Mouse (Mus musculus) left cerebral cortex, postnatal 4 days (tissue): Measurements from ENCODE around the gene Filip1. TPM values are rescaled to one million over a fixed set of nuclear protein-coding genes. Genes with fewer than 3 reads are reported as not detected.
"Not testable (repeated sequence)": the region's sequence is repeated elsewhere in the genome, so short reads cannot be mapped to it uniquely, and the experiment has no call there.

Experiments used
- DNase-seq: peaks from one replicate; pipeline ENCODE4 v3.0.0-alpha.2; 2022
- intact Hi-C: fragments of 180-260 bp; cut with DNase I; formaldehyde crosslinking; loops from one replicate; pipeline ENCODE4 v1.15.1; 2025
- total RNA-seq, 2 experiments: library from RNA; stranded (reverse); gene quantifications; 2 replicates each; pipeline ENCODE4 v1.2.3; 2021

Filip1 gene
- 10 to 100 TPM; 14.6 to 18.2 TPM for total RNA-seq

GRCm38 (mm10) chr9:80012751-80013150 is at the start of gene Filip1:
Gene Filip1, minus strand, starts transcription at chr9:80012851.
- DNase-seq, result no peak
- intact Hi-C loops, result no loop called here

- intact Hi-C loops, result no loop called here
- no peak for DNase-seq
Measured at GRCm38 (mm10) chr9:80057690-80058089, 45.0 kb upstream of the Filip1 start.

DNA sequence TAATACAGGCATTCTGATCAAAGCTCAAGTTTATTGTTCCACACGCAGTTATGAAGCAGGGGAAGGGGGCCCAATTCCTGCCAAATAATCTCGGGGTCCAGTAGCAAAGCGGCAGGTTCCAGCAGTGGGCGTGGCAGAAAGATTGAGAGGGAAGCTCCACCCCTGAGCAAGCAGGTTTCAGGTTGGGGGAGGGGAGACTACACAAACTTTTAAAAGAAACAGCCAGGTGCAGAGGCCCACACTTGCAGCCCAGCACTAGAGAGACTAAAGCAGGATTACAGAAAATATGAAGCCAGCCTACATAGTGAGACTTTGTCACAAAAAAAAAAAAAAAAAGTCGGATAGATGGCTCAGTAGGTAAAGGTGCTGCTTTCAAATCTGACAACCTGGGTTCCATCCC is 40.3 kb upstream of the Filip1 start:
- DNase-seq, result no peak
- intact Hi-C loops, result no loop called here

DNA sequence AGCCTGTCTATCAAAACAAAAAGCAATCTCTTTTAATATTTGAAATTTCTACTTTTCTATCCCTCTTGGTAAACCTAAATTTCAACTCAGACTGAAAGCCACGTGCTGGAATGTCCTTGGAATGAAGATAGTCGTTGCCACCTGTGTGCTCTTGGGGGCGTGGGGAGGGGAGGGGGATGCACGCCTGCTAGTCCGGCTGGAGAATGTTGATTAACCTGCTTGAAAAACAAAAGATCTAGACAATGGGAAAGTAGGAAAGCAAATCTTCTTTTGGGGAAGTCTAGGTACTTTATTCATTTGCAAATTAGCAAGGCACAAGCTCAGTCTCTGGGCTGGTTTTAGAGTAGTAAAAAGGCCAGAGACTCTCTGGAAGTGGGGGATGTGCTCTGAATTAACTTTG is 36.6 kb upstream of the Filip1 start:
- DNase-seq, result not testable (repeated sequence)

DNA sequence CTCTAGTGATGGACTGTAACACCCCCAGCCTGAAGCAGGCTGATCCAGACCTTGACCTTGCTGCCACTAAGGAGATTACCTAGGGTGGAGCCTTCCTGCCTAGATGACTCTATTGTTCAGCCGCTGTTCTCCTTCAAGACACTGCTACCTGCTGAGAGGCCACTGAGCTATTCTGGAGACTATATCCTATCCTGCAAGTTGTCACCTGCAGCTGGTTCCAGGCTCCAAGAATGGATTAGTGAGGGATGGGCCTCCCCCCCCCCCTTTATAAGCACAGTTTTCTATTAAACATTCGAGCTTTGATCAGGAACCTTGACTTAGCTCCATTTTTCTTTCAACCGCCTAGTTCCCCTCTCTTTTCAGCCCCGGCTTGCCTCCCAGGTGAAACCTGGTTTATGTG is 31.6 kb upstream of the Filip1 start:
- intact Hi-C loops, DNase-seq: not testable (repeated sequence)

More for the DNA sequence above, 36.6 kb upstream of the Filip1 start:
- intact Hi-C loops, result not testable (repeated sequence)

DNA sequence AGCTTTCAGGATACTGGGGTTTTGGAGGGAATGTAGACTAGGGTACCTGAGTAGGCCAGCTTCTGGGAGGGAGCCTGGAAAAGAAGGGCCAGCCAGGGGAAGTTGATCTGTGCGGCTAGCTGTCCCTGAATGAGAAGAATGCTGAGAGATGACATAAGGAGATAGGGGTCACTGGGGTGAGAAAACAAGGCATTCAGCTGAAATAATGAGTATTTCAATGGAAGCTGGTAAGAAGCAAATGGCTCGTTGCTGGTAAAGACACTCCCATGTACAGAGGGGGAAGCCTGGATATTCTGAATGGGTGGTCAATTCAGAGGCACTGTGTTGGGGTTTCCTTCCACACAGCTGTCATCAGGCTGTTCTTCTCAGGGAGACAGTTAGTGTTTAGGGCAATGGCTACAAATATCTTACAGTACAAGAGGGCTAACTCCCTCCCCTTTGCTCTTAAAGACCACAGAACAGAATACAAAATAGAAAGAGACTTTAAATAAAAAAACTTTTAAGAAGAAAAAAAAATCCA is 26.7 kb upstream of the Filip1 start:
- intact Hi-C loops, result no loop called here
- DNase-seq, result no peak

GRCm38 (mm10) chr9:80037997-80038383 is 25.3 kb upstream of the Filip1 start:
- intact Hi-C loops, result no loop called here
- peak; percentile 2 for DNase-seq

- no peak for DNase-seq
- intact Hi-C loops, result no loop called here
Measured at GRCm38 (mm10) chr9:80037262-80037996, 24.8 kb upstream of the Filip1 start.

DNA sequence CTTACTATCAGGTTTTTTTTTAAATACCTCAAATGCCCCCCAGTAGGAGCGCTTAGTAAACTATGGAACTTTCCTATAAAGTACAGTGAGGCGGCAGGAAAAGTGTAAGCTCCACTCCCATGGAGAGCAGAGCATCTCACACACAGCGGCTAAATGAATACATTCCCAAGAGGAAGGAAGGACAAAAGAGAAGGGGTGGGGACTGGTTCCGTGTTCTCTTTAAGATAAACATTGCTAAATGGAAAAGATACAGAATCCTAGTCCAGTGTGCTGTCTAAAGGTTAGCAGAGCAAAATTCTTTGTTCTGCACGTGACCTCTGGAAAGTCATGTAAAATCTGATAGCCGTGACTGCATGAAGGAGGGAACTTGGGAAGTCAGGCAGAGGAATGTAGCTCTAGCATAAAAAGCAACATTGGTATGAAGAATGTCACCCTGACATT is 13.9 kb upstream of the Filip1 start:
- intact Hi-C loops, result no loop called here
- DNase-seq, result no peak

- peak; percentile 31 for DNase-seq
- intact Hi-C loops, result no loop called here
Measured at GRCm38 (mm10) chr9:80026017-80026416, 13.4 kb upstream of the Filip1 start.

- intact Hi-C loops, DNase-seq: not testable (repeated sequence)
Measured at GRCm38 (mm10) chr9:80025347-80025746, 12.7 kb upstream of the Filip1 start.

- DNase-seq, result no peak
- intact Hi-C loops, result no loop called here
Measured at GRCm38 (mm10) chr9:80022821-80023220, 10.2 kb upstream of the Filip1 start.

DNA sequence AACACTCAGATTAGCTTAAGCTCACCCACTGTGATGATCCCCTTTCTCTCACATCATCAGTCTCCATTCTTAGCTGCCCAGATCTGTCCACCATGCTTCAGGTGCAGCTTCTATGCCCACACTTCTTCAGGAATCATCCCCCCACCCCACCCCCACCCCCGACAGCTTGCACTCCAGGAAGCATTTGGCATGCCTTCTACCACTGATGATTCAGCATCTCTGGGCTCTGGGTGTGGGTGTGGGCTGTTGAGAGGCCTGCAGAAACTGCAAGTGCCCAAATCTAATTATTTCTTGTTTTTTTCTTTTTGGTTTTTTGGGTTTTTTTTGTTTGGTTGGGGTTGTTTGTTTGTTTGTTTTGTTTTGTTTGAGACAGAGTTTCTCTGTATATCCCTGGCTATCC is 9.0 kb upstream of the Filip1 start:
- DNase-seq, result no peak
- intact Hi-C loops, result no loop called here

DNA sequence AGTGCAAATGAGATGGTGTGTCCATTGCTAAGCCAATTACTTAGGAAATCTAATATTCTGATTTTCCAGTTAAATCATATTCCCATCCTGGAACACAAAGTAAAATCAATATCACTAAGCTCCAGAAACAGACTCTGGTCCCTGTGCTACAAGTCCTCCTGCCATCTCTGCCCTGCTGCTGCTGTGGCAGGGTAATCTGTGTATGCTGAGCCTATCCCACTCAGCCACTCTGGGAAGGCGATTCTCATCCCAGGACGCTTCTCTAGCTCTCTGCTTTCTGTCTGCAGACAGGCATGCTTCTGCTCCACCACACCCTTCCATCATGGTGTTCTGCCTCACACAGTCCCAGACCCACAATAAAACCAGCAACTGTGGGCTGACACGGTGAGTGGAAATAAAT is 7.8 kb upstream of the Filip1 start:
- intact Hi-C loops, result no loop called here
- no peak for DNase-seq

DNA sequence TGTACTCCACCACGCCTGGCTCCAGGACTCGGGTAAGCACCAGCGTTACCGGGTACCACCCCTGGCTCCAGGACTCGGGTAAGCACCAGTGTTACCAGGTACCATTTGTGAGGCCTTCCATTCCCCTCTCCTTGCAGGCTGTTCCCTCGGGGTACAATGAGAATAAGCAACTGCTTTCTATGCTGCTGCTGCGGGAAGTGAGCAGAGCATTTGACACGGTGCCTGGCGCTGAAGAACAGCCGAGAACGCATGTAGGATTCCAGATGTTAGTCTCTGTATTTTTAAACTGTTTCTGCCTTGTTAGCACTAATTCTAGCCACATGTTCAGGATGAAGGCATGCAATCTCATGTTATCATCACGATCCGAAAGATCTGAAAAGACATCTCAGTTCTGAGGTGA is 635 bp downstream of the Filip1 start:
- no peak for DNase-seq
- intact Hi-C loops, result no loop called here

- intact Hi-C loops, result loop anchor here (2.0 kb wide), 1 partner anchor 196 kb away; no protein-coding TSS in a partner anchor
- peak; percentile 82 for DNase-seq
Measured at GRCm38 (mm10) chr9:80002394-80003188, 10.1 kb downstream of the Filip1 start.

DNA sequence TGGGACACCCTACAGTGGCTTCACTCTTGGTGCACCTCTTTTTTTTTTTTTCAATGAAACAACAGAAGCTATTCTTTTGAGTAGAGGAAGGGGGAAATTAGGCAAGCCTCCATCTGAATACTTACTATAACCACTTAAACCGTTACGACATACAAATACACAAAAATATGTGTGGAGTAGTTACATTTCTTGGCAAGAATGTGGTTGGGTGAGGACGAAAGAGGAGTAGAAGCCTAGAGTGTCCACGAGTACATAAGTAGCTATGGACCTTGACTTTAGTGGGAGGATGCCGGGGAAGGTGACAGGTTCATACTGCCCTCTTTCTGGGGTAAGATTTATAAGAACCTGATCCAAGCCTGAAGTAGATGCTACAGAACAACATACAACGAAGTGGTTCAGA is 15.4 kb downstream of the Filip1 start:
- DNase-seq, result no peak
- intact Hi-C loops, result no loop called here

- intact Hi-C loops, result no loop called here
Measured at GRCm38 (mm10) chr9:79994296-79994695, 18.4 kb downstream of the Filip1 start.

DNA sequence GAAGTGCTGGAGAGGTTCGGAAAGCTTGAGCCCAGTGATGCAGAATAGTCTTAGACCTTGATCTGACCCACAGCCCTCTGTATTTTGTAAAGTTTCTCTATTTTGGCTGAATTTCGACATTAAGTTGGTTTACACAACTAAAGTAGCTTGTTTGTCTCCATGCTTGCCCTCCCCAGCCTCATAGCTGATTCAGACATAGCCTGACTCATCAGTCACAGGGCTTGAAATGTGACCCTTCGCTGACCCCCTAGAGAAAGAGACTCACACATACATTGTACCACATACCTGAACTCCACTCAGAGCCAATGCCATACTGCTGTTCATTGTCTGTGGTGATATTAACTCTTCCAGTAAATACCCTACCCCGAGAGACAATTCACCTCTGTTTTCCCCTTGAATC is 19.6 kb downstream of the Filip1 start:
- DNase-seq, result no peak
- intact Hi-C loops, result no loop called here

More at GRCm38 (mm10) chr9:79994296-79994695, 18.4 kb downstream of the Filip1 start:
- no peak for DNase-seq

DNA sequence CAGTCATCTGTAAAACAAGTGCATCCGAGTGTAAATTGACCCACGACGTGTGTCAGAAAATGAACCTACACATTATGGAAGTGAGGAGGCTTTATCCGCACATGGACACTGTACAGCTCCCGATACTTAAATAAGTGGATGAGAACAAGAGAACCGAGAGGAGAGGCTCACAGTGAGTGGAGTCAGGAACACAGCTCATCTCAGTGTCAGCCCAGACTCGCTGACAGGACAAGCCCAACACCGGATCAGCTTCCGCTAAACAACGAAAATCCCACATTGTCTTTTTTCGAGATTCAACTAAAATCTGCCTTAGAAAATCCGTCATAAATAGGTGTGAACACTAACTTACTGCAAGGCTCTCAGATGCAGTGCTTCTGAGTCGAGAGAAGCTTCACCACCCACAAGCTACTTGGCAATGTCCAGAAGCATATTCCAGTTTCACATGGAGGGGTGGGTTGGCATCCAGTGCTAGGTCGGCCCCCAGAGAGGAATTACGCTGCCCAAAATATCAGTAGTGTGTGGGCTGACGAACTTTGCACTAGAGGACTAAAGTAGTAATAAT is 22.1 kb downstream of the Filip1 start:
- no peak for DNase-seq
- intact Hi-C loops, result no loop called here

- intact Hi-C loops, result no loop called here
Measured at GRCm38 (mm10) chr9:79989703-79990102, 22.9 kb downstream of the Filip1 start.

More at GRCm38 (mm10) chr9:79989703-79990102, 22.9 kb downstream of the Filip1 start:
- no peak for DNase-seq
